Mouse (Mus musculus) right cerebral cortex, postnatal 25 days (tissue): ENCODE results near the gene Pax2.

Experiments
- DNase-seq: peaks from one replicate; pipeline ENCODE4 v3.0.0; 2022

Pax2 gene

DNA sequence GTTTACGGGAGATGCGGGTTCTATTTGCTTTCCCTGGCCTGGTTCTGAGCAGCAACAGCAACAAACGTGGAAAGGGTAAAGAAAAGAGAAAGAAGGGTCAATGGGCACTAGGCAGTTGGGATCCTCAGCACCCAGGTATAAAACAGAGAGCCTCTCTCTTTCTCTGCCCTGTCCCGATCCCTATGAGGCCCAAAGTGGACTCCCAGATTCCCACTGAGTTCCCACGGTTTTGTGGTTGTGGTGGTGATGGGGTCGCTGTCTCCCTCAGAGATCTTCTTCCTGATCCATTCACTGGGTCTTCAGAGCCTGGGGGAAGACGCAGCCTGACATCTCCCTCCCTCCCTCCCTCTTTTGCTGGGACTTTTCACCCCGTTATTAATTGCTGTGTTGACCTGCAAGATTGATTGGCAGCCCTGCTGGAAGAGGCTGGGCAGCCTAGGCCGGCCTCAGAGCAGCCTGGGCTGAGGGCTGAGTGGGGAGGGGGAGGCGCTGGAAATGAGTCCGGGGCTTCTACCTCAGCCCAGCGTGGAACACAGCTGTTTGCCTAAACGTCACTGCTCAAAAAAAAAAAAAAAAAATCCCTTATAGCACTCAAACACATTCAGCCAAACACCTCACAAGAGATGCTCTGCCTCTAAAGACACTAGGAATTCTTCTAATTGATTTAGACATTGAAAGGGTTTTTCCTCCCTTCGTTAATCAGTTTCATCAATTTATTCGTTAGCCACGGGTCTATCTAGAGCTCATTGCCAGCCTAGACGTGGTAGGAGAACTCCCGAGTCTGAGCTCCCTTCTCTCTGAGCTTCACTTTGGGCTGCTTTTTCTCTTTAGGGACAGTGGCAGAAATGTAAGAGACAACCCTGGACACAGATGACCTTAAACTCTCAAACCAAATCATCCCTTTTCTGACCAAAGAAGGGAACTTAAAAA is 6.5 kb upstream of the Pax2 start:
- no peak for DNase-seq

DNA sequence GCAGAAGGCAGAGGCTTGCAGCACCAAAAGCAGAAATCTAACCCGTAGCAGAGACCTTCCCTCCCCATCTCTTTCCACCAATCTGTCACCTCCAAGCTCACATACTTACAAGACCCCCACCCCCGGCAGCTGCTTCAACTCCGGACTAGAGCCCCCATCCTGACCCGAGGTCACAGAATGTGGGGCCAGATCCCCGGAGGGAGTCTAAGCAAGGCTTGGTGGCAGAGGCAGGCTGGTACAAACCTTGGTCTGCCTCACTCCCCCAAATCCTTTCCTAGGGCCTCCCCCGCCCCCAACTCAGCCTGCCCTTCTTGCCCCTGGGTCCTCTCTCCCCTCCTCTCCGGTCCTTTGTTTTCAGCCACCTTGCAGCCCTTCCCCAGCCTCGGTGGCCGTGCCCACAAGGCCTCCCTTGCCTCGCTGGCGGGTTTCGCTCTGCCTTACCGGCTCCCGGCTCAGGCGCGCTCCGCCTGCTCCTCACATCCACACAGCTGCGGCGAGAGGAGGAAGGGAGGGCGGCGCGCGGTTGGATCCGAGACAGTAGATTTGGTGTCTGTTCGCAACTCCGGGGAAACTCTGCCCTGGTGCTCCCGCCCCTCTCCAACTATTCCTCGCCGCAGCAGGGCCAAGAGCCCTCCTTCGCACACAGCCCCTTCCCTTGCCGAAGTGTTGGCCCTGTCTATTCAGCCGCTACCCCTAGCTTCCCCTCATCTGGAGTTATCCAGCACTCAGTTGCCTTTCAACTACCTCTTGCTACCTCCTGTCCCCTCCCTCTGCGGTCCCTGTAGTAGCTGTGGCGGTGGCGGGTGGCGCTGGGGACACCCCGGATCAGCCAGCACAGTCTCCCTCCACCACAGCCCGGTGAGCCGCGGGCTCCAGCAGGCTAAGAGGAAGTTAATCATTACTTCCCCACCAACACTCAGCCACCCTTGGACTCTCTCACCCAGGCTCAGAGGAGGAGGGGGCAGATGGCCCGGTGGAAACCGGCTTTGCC is 5.5 kb upstream of the Pax2 start:
- no peak for DNase-seq

DNA sequence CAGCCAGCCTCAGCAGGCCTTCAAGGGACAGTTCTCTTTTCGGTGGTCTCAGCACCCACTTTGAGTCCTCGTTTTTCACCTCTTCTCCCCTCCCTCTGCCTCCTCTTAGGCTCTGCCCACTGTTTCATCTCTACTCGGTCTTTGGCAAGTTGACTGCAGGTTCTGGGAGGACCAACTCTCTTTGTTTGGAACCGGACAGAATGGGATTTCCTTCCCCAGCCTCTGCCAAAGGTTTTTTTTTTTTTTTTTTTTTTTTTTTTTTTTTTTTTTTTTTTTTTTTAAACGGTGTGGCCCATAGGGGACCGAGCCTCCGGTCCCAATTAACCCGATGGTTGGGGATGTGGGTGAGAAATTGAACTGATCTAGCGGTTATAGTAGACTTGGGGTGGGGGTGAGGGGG is 4.8 kb upstream of the Pax2 start:
- no peak for DNase-seq

DNA sequence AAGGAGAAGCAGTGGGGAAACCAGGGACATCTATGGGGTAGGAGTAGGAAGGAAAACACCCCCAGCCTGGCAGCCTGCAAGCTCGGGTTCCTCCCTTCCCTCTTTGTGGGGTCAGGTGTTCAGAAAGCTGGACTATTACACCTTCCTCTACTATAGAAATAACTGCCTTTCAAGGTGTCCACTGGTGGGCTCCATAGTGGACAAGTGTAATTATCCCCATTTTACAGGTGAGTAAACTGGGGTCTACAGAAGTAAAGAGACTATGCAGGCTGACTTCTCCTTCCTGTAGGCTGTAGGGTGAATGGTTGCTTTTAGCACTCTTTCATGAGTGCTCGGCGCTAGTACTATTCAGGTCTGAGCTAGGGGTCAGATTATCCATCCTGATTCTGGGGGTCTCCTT is 4.3 kb upstream of the Pax2 start:
- no peak for DNase-seq

DNA sequence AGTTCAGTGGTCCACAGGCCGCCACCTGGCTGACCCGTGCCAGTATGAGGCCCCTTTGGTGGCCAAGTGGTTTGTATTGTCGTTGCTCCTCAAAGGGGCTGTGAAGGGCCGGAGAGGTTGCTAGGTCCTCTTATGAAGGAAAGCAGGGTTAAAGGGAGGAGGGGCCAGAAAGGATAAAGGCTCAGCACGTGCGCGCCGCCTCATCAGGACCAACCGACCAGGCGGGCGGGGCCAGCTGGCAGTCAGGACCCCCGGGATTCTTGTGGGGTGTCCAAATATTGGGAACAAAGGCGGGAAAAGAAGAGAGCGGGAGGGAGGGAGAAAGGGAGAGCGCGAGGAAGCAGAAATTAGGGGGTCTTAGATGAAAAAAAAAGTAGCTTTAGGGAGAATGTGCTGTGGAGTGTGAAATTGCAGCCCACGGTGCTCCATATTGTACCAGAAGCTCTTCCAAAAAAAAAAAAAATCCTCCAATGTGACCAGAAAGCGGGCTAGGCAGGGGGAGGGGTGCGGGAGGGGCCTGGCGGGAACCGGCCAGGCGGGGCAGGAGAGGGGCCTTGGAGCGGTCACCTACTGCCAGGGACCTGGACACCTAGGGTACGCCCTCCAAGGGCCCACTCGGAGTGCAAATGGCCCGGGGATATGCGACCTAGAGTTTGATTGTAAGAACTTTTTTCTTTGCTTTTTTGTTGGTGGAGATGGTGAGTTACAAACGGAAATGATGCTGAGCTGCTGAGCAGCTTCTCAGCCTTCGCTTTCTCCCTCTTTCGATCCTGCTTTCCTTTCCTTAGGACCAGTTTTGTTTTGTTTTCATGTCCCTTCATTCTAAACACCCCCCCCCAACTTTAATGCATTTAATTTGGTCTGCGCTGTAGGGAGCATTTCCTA is 3.5 kb upstream of the Pax2 start:
- no peak for DNase-seq

GRCm38 (mm10) chr19:44753361-44753760 is 2.5 kb upstream of the Pax2 start:
- no peak for DNase-seq

DNA sequence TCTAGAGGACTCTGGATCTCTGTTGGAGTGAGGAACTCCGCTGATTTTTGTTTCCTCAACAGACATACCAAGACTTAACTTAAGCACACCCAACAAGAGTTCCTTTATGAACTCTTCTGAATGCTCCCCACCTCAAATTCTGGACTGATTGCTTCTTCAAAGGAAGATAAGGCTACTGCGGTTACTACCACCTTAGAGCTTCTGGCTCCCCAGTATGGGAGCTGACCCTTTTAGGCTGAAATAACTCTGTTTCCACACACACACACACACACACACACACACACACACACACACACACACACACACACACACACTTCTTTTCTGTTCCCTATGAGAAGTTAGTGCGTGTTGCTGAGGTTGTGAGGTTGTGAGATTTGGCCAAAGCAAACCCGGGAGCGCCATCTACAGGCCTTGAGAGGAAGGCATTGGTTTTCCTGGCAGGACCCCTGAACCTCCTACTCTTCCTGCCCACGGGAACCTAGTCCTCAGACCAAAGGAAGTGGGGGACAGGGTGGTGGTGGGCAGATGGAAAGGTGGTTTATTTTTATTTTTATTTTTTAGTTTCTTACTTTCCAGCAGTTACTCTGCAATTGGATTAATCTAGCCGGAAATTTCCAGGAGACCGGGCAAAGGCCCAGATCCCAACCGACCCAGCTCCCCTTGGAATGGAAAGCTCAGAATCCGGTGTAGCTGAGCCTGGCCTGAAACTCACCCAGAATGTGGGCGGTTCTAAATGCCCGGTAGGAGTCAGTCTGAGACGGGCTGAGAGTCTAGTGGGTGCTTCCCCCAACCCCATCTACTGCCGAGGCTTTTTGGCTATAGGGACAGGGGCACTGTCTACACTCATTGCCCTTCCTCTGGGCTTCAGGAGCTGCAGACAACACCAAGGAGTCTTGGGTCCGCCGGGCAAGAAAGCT is 1.1 kb upstream of the Pax2 start:
- no peak for DNase-seq

DNA sequence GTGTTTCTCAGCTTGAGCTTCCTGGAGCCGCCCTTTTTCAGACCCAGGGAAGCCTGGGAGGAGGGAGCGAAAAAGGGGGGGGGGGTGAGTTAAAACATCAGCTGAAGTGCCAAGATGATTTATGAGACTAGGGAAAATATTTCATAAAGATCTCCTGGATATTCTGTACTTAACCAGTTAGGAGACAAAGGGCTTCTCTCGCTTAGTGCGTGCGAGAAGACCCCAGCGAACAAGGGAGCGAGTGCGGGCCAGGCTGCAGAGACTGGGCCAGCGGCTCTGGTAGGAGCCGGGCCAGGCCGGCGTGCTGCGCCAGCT is 510 bp upstream of the Pax2 start:
- no peak for DNase-seq

- DNase-seq = no peak
Observed at GRCm38 (mm10) chr19:44756421-44757230, 781 bp downstream of the Pax2 start.

DNA sequence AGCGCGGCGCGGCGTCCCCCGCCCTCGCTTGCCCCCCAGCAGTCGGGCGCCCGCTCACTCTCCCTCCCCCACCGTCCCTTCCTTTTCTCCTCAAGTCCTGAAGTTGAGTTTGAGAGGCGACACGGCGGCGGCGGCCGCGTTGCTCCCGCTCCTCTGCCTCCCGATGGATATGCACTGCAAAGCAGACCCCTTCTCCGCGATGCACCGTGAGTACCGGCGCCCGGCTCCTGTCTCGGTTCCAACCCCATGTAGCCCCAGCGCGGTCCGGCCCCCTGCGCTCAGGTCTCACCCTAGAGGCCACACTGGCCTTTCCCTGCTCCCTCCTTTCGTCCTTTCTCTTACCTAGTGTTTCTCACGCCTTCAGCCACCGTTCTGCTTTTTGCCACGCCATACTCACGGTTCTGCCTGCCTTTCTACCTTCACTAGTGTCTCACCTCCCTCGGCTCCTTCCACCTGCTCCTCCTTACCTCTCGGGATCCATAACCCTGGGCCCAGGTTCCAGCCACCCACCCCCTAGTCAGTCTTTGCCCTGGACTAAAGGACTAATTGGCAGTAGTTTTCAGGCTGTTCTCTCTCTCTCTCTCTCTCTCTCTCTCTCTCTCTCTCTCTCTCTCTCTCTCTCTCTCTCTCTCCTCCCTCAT is 1.5 kb downstream of the Pax2 start:
- no peak for DNase-seq

GRCm38 (mm10) chr19:44758846-44759245 is 3.0 kb downstream of the Pax2 start:
- no peak for DNase-seq

DNA sequence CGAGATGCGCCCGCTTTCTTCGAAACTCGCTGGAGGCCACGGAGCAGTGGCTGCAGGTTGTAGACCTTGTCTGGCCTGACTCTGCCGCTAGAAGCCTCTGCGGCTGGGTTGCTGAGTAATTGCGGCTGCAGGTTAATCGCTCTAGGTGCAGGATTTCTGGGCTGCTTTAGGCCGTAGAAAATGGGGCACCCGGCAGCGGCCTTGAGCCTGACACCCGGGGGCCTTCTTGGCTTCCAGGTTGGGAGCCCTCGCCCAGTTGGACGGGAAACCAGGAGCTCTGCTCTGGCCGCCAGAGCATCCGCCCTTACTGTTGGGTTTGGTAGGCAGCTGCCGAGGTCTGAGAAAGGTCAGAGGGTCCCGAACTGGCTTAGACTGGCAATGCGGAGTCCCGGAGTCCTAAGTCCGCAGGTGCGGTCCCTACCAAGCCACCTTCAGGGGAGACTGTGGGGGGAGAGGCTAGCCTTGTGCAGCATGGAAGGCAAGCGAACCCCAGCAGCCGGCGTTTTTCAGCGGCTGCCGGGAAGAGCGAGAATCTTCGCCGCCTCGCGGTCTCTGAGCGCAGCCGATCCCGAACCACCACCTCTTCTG is 3.8 kb downstream of the Pax2 start:
- no peak for DNase-seq

- DNase-seq = no peak
Observed at GRCm38 (mm10) chr19:44760259-44761131, 4.7 kb downstream of the Pax2 start.

DNA sequence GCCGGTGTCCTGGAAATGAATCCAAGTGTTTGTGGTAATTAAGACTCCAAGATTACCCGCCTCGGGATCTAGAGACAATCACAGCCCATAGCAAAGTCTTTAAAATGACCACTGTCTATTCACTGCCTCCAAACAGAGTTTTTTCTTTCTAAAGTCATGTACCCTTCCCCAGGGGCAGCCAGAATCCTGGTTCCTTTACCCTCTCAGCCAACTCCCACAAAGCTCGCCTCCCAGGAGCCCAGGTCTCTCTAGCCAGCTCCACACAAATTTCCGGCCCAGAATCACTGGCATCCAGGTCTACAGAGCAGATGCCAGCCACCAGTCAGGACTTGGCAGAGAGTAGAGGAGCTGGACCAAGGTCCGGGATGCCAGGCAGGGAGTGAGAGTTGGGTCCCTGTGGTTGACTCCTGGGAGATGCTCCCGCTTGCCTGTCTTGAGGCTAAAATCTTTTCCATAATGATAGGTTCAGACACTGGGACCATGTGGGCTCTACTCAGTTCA is 6.3 kb downstream of the Pax2 start:
- no peak for DNase-seq

DNA sequence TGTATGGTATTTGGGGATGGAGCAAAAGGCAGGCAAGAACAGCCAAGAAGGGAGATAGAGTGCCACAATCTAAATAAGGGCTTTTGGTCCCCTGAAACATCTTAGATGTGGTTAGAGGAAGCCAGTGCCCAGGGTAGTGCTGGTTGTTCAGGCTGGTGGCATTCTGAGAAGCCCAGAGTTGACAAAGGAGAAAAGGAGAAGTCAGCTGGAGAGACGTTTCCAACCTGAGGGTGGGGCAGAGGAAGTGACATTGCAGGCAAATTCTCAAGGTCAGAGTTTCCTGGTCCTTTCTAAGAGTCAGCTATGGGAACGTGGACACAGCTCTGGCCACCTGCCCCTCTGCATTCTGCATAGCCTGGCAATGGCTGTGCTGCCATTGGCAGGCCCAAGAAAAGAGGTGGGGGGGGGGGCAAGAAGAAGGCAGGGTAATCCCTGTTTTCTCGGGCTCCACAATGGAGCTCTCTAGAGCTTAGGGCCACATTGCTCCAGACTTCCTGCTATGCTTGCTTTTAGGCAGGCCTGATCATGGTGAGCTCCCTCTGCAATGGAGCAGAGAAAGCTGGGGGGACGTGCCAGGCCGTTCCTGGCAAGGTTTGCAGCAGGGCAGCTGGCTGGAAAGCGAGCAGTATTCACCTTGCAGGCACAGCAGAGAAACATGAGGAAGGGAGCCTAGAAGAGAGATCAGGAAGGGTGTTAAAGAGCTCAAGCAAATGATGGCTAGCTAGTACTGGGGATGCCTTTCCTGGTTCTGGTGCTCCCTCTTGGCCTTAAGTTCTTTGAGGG is 14.6 kb downstream of the Pax2 start:
- DNase-seq = no peak

DNA sequence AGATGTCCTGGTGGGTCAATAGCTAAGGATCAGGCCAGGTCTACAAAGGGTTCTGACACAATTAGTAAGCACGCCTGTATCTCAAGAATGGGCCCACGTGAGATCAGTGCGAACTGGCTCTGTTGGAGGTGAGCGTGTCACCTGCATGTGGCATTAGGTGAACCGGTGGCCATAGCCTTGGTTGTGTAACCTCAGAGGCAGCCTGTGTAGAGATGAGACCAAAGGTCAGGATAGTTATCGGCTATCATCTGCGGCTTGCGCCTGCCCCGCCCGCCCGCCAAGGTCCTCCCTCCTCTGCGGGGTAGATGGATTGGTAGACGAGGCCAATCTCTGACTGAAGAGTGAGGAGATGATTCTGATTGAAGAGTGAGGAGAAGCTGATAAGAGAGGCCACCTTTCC is 15.7 kb downstream of the Pax2 start:
- no peak for DNase-seq

DNA sequence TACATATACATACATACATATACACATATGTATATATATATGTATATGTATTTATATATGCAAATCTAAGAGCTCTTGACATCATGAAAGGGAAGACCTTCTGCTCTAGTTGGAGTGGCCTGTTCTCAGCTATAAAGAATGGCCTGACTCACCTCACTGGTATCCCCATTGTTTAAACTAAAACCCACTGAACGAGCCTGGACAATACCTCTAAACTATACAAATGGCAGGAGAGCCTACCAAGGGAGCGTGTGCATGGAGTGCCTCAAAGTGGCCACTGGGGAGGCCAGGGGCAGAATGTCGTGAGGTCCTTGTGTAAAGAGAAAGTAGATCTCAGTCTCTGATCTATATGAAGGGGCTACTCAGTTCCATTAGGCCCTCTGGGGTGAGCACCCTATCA is 26.1 kb downstream of the Pax2 start:
- DNase-seq = no peak

DNA sequence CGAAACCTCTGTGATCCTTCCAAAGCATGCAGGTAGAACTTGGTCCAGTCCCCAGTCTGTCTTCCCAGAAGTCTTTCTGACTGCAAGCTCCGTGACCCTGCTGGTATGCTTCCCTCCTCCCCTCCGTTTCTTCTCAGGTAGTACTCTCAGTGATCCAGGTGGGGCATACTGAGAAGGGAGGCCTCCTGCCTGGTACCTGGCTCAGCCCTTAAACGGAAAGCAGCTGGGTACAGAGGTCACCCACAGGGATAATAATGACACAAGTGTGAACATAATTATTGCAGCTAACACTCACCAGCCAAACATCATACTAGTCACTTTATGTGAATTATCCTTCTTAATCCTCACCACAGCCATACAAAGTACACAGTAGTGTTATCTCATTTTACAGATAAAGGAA is 28.5 kb downstream of the Pax2 start:
- no peak for DNase-seq
